ENCODE assay signal across 8 mouse cellular contexts in genomic region chr7:104314796-104315353, GRCm38 (mm10). TPM values are rescaled to one million over a fixed set of nuclear protein-coding genes. Genes with fewer than 3 reads are reported as not detected.
DNase-seq lines count a peak whose midpoint lies in the region; ATAC-seq and TF ChIP-seq lines count a peak whose summit lies in the region.

No protein-coding gene starts in this region.

- 12% methylated on average over 15 of the region's 15 CpGs for WGBS in kidney, embryonic 15.5 days
- WGBS in macrophage (ENCODE audit: missing documents) = 2% methylated on average over 15 of the region's 15 CpGs

- no peaks in the 10 kb centered on the region for H3K27me3 ChIP-seq in kidney, embryonic 15.5 days

- H3K4me3 ChIP-seq in kidney, embryonic 15.5 days (replicated peaks) = peak overlapping the region; percentile 43
- peak overlapping the region; percentile 70 for H3K4me3 ChIP-seq in macrophage (ENCODE audit: inconsistent target)

- H3K27ac ChIP-seq in kidney, embryonic 15.5 days = peak overlapping the region; percentile 42
- peak overlapping the region; percentile 92 for H3K27ac ChIP-seq in macrophage

- H3K36me3 ChIP-seq in kidney, embryonic 15.5 days = no peaks in the 10 kb centered on the region
- H3K36me3 ChIP-seq in macrophage (ENCODE audit: inconsistent target) = no peaks in the 10 kb centered on the region

- DNase-seq in CD4-positive, CD25-positive, alpha-beta regulatory T cell, adult 2 months (ENCODE audit: low read depth, low spot score) = peak; percentile 70
- peak; percentile 15 for DNase-seq in brain, embryonic 14.5 days (ENCODE audit: low read depth)
- peak; percentile 18 to 35 for DNase-seq in heart, adult 9 months (ENCODE audit: low spot score in 2 of 2)
- peak; percentile 18 for DNase-seq in thymus, postnatal 14 days
- DNase-seq in spleen, postnatal 4 days (ENCODE audit: low spot score in 2 of 2) = no peak
- DNase-seq in layer of hippocampus, postnatal 25 days (ENCODE audit: extremely low spot score in 1 of 2, low spot score in 1 of 2) = no peak

- ATAC-seq in kidney, embryonic 15.5 days (replicated peaks; ENCODE audit: low FRiP score) = peak; percentile 67

- H3K9ac ChIP-seq in kidney, embryonic 15.5 days = peak overlapping the region; percentile 35

- H3K79me2 ChIP-seq in macrophage (ENCODE audit: inconsistent target) = peaks cover 43% of the 10 kb centered on the region

- H3K9me3 ChIP-seq in kidney, embryonic 15.5 days (replicated peaks) = no peaks in the 10 kb centered on the region

- no peaks in the 10 kb centered on the region for H3K4me1 ChIP-seq in kidney, embryonic 15.5 days

- TF ChIP-seq CTCF in brain, embryonic 14.5 days (IDR thresholded peaks at IDR 0.05; ENCODE audit: borderline replicate concordance, extremely low read depth, insufficient read depth, insufficient read length) = no peak

- peak overlapping the region; percentile 56 for H3K4me2 ChIP-seq in kidney, embryonic 15.5 days

- TF ChIP-seq POLR2A in brain, embryonic 14.5 days (IDR thresholded peaks at IDR 0.05; ENCODE audit: borderline replicate concordance, extremely low read depth, insufficient read depth, insufficient read length, poor library complexity, severe bottlenecking) = no peak

RNA-seq across cellular contexts. Expression of gene Trim12a, which starts 0.4 kb away (rescaled TPM):
- 1.4 and 2.0 TPM in 2 replicates for polyA plus RNA-seq in brain, embryonic 14.5 days (2012; rRNA removed)
- 7.1 and 7.5 TPM in 2 replicates for polyA plus RNA-seq in kidney, embryonic 15.5 days (2015; fragmentation: Nextera tagmentation; extraction: Ambion mirVana)
- total RNA-seq in macrophage (2018; cell fraction: chromatin; rRNA removed) = 100 to 1,000 TPM; 173 to 509 (median 329) TPM
- 100 to 1,000 TPM in 13 of 26 experiments, 10 to 100 TPM in 13; 49.1 to 149 (median 101) TPM for total RNA-seq in macrophage (2018; cell fraction: cytosol; rRNA removed)
- 100 to 1,000 TPM; 110 to 465 (median 225) TPM for total RNA-seq in macrophage (2018; cell fraction: nucleus; rRNA removed)
- polyA plus RNA-seq in macrophage (2018) = 29.2 to 58.7 TPM (median 53.4 TPM) in 3 replicates
- 1 to 10 TPM; 1.9 to 3.2 TPM for total RNA-seq in layer of hippocampus, postnatal 25 days (2021)

RNA-seq across cellular contexts. Expression of gene Trim34b, which starts 14.4 kb away (rescaled TPM):
- 0.08 TPM in 1 of 2 replicates, not detected in the other for polyA plus RNA-seq in brain, embryonic 14.5 days (2012; rRNA removed)
- 0.09 TPM in 1 of 2 replicates, not detected in the other for polyA plus RNA-seq in kidney, embryonic 15.5 days (2015; fragmentation: Nextera tagmentation; extraction: Ambion mirVana)
- total RNA-seq in macrophage (2018; cell fraction: chromatin; rRNA removed) = 1 to 10 TPM in 20 of 26 experiments, under 1 TPM in 5, not detected in 1; 0.51 to 3.6 (median 1.7) TPM
- under 1 TPM; 0.09 to 0.42 (median 0.22) TPM for total RNA-seq in macrophage (2018; cell fraction: cytosol; rRNA removed)
- 1 to 10 TPM in 12 of 26 experiments, under 1 TPM in 9, not detected in 5; 0.58 to 2.6 (median 1.0) TPM for total RNA-seq in macrophage (2018; cell fraction: nucleus; rRNA removed)
- 0.25 to 0.33 TPM (median 0.26 TPM) in 3 replicates for polyA plus RNA-seq in macrophage (2018)
- under 1 TPM in 1 of 2 experiments, not detected in 1; 0.25 TPM for total RNA-seq in layer of hippocampus, postnatal 25 days (2021)

RNA-seq across cellular contexts. Expression of gene Trim5, which starts 27.0 kb away (rescaled TPM):
- polyA plus RNA-seq in brain, embryonic 14.5 days (2012; rRNA removed) = 0.09 and 0.15 TPM in 2 replicates
- polyA plus RNA-seq in kidney, embryonic 15.5 days (2015; fragmentation: Nextera tagmentation; extraction: Ambion mirVana) = 0.30 and 0.38 TPM in 2 replicates
- 10 to 100 TPM in 22 of 26 experiments, 1 to 10 TPM in 4; 6.0 to 34.7 (median 21.3) TPM for total RNA-seq in macrophage (2018; cell fraction: chromatin; rRNA removed)
- total RNA-seq in macrophage (2018; cell fraction: cytosol; rRNA removed) = 10 to 100 TPM in 3 of 26 experiments, 1 to 10 TPM in 23; 5.0 to 11.3 (median 8.8) TPM
- total RNA-seq in macrophage (2018; cell fraction: nucleus; rRNA removed) = 10 to 100 TPM; 12.2 to 51.8 (median 24.2) TPM
- polyA plus RNA-seq in macrophage (2018) = 5.0 to 12.6 TPM (median 9.5 TPM) in 3 replicates
- total RNA-seq in layer of hippocampus, postnatal 25 days (2021) = under 1 TPM; 0.25 to 0.94 TPM

RNA-seq across cellular contexts. Expression of gene Trim12c, which starts 38.3 kb away (rescaled TPM):
- polyA plus RNA-seq in brain, embryonic 14.5 days (2012; rRNA removed) = 1.1 and 1.8 TPM in 2 replicates
- 2.2 and 2.3 TPM in 2 replicates for polyA plus RNA-seq in kidney, embryonic 15.5 days (2015; fragmentation: Nextera tagmentation; extraction: Ambion mirVana)
- 10 to 100 TPM; 20.9 to 73.1 (median 53.9) TPM for total RNA-seq in macrophage (2018; cell fraction: chromatin; rRNA removed)
- total RNA-seq in macrophage (2018; cell fraction: cytosol; rRNA removed) = 10 to 100 TPM; 24.3 to 60.1 (median 39.8) TPM
- 100 to 1,000 TPM in 4 of 26 experiments, 10 to 100 TPM in 22; 34.8 to 133 (median 72.1) TPM for total RNA-seq in macrophage (2018; cell fraction: nucleus; rRNA removed)
- polyA plus RNA-seq in macrophage (2018) = 23.2 to 52.7 TPM (median 27.6 TPM) in 3 replicates
- total RNA-seq in layer of hippocampus, postnatal 25 days (2021) = 1 to 10 TPM; 1.2 to 2.1 TPM

RNA-seq across cellular contexts. Expression of gene Trim30b, which starts 54.8 kb away (rescaled TPM):
- polyA plus RNA-seq in brain, embryonic 14.5 days (2012; rRNA removed) = 0.03 and 0.06 TPM in 2 replicates
- 0.09 TPM in 1 of 2 replicates, not detected in the other for polyA plus RNA-seq in kidney, embryonic 15.5 days (2015; fragmentation: Nextera tagmentation; extraction: Ambion mirVana)
- 100 to 1,000 TPM in 10 of 26 experiments, 10 to 100 TPM in 12, 1 to 10 TPM in 4; 6.0 to 179 (median 43.7) TPM for total RNA-seq in macrophage (2018; cell fraction: chromatin; rRNA removed)
- total RNA-seq in macrophage (2018; cell fraction: cytosol; rRNA removed) = 10 to 100 TPM in 12 of 26 experiments, 1 to 10 TPM in 14; 1.0 to 26.5 (median 8.8) TPM
- total RNA-seq in macrophage (2018; cell fraction: nucleus; rRNA removed) = 100 to 1,000 TPM in 4 of 26 experiments, 10 to 100 TPM in 17, 1 to 10 TPM in 5; 7.2 to 137 (median 61.5) TPM
- 1.1 to 4.5 TPM (median 1.8 TPM) in 3 replicates for polyA plus RNA-seq in macrophage (2018)
- total RNA-seq in layer of hippocampus, postnatal 25 days (2021) = not detected

Comparison
In these comparisons a context has a peak if more than half of its experiments do, and no peak if none do; other contexts are left out.
1. DNase-seq: peak in CD4-positive, CD25-positive, alpha-beta regulatory T cell, adult 2 months (single experiment), brain, embryonic 14.5 days (single experiment), heart, adult 9 months (2 of 2) and thymus, postnatal 14 days (single experiment); none in spleen, postnatal 4 days (0 of 2) and layer of hippocampus, postnatal 25 days (0 of 2).